Mouse (Mus musculus) myocyte (in vitro differentiated cells): ENCODE measurements around the gene Olfr1387.

Experiments
- CEBPB ChIP-seq: IDR thresholded peaks from 2 replicates; pipeline ENCODE4 v1.6.1; 2011; ENCODE audit warnings: mild to moderate bottlenecking, moderate library complexity; ENCODE audit not compliant: poor library complexity, insufficient read depth, severe bottlenecking
- E2F4 ChIP-seq: IDR thresholded peaks from one replicate; pipeline ENCODE4 v1.6.1; 2011; ENCODE audit warnings: mild to moderate bottlenecking, control low read depth, moderate library complexity; ENCODE audit not compliant: insufficient read depth
- MYOD1 ChIP-seq, 3 experiments: IDR thresholded peaks; one replicate each; pipeline ENCODE4 v1.6.1; 2011; ENCODE audit warnings: control low read depth in 2 of 3, low read depth in 2 of 3, mild to moderate bottlenecking in 2 of 3, moderate library complexity in 1 of 3; ENCODE audit not compliant: insufficient read length in 2 of 3, control insufficient read depth in 1 of 3
- MYOG ChIP-seq, 3 experiments: IDR thresholded peaks; one replicate each; pipeline ENCODE4 v1.6.1; 2011; ENCODE audit warnings: control low read depth in 2 of 3, low read depth in 2 of 3, mild to moderate bottlenecking in 2 of 3; ENCODE audit not compliant: insufficient read length in 2 of 3, control insufficient read depth in 1 of 3, insufficient read depth in 1 of 3
- POLR2A ChIP-seq: IDR thresholded peaks from one replicate; pipeline ENCODE4 v1.6.1; 2011; ENCODE audit warnings: low read depth, mild to moderate bottlenecking, control low read depth, moderate library complexity; ENCODE audit not compliant: insufficient read length
- POLR2AphosphoS2 ChIP-seq: IDR thresholded peaks from one replicate; pipeline ENCODE4 v1.6.1; 2011; ENCODE audit warnings: low read depth, control low read depth; ENCODE audit not compliant: insufficient read length
- TCF12 ChIP-seq: IDR thresholded peaks from one replicate; pipeline ENCODE4 v1.6.1; 2011; ENCODE audit warnings: mild to moderate bottlenecking, control low read depth; ENCODE audit not compliant: poor library complexity, insufficient read depth, severe bottlenecking
- USF1 ChIP-seq: IDR thresholded peaks from one replicate; pipeline ENCODE4 v1.6.1; 2011; ENCODE audit warnings: low read depth, mild to moderate bottlenecking, control low read depth, moderate library complexity

DNA sequence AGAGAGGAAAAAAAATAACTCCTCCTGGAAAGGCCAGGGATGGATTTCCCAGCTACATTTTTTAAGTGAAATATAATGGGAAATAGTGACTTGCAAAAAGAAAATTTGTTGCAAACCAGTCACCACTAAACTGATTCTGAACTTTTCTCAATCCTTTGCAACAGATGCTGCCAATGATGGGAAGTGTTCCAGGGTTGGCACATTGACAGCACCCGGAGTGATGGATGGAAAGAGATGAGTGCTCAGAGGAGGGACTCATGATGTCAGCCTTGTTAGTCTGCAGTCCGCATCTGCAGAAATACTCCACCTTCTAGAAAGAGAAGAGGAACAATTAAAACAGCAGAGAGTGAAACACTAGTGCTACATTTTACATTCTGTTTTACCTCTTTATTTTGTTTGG is 25.5 kb upstream of the Olfr1387 start:
- TF ChIP-seq TCF12 (no peak), POLR2A (no peak), CEBPB (no peak), MYOD1 (IDR thresholded peaks at IDR 0.05; ENCODE audit: control insufficient read depth in 1 of 3, insufficient read length in 2 of 3, low read depth in 2 of 3) (no peak), E2F4 (no peak), POLR2AphosphoS2 (no peak), USF1 (no peak), MYOG (IDR thresholded peaks at IDR 0.05; ENCODE audit: control insufficient read depth in 1 of 3, insufficient read depth in 1 of 3, insufficient read length in 2 of 3, low read depth in 2 of 3) (no peak)
